Mouse (Mus musculus) bone marrow, adult 2 months (tissue): Measurements from ENCODE around the gene Chrna5. TPM values are rescaled to one million over a fixed set of nuclear protein-coding genes. Genes with fewer than 3 reads are reported as not detected.
"Not testable (repeated sequence)": the region's sequence is repeated elsewhere in the genome, so short reads cannot be mapped to it uniquely, and the experiment has no call there.

Experiments
- H3K27ac ChIP-seq: fragments of 200-500 bp; 2 replicates; pipeline ENCODE4 v1.5.1; 2012; ENCODE audit warnings: low read depth, mild to moderate bottlenecking, control low read depth, inconsistent platforms, low read length; ENCODE audit not compliant: control insufficient read depth, poor library complexity, insufficient read depth
- H3K4me1 ChIP-seq: fragments of 200-500 bp; 2 replicates; pipeline ENCODE4 v1.6.1; 2011; ENCODE audit warnings: low read length; ENCODE audit not compliant: control insufficient read depth, insufficient read depth
- H3K4me3 ChIP-seq: fragments of 200-500 bp; replicated peaks from 2 replicates; pipeline ENCODE3; 2011; ENCODE audit warnings: mild to moderate bottlenecking, low read depth, low read length, control low read depth; ENCODE audit not compliant: control insufficient read depth
- CTCF ChIP-seq: fragments of 200-500 bp; IDR thresholded peaks from 2 replicates; pipeline ENCODE4 v1.5.1; 2011; ENCODE audit warnings: low read length, control low read depth; ENCODE audit not compliant: control insufficient read depth, insufficient read depth
- POLR2A ChIP-seq: fragments of 200-500 bp; IDR thresholded peaks from 2 replicates; pipeline ENCODE4 v1.6.1; 2011; ENCODE audit warnings: low read depth, mild to moderate bottlenecking, control low read depth, low read length, borderline replicate concordance; ENCODE audit not compliant: control insufficient read depth
- WGBS: fragments of 180-500 bp; shearing (Covaris S2); methylation state at CpG from one replicate; pipeline ENCODE4 v1.1.7; 2018; 5-methylcytosine and 5-hydroxymethylcytosine counted together
- polyA plus RNA-seq: library from polyadenylated mRNA; stranded (reverse); fragments of >200 nt; gene quantifications from 2 replicates; pipeline ENCODE4 v1.2.4, GENCODE M21; 2011; ENCODE audit warnings: low replicate concordance; ENCODE audit not compliant: missing spikeins, insufficient read depth, insufficient read length

The Chrna5 gene
- polyA plus RNA-seq: not detected in 2 replicates

DNA sequence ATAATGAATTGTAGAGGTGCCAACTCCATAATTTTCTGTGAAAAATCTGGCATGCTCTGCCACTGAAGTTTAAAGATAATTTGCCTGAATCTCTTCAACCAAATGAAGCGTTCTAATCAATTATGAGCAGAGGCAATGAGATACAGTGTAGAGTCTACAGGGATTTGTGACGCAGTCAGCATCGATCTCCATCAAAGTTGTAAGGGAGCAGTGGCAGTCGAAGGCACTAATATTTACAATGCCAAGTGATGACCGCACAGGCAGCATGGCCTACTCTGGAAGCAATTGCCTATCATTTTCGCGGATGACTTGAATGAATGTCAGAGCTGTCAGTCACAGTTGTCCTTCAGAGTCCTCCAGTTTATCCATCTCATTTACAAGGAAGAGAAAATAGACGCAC, at the start of gene Chrna5:
Gene Chrna5, plus strand, starts transcription at position 207 of the 400 bp plus-strand sequence.
- no peak within 1 kb of the TSS for H3K4me3 ChIP-seq
- no peaks in the 10 kb centered on the region for H3K4me1 ChIP-seq
- no peak within 1 kb of the TSS for H3K27ac ChIP-seq
- WGBS: 72% methylated on average over 8 of the region's 8 CpGs
- no peak for TF ChIP-seq CTCF
- no peak for TF ChIP-seq POLR2A

DNA sequence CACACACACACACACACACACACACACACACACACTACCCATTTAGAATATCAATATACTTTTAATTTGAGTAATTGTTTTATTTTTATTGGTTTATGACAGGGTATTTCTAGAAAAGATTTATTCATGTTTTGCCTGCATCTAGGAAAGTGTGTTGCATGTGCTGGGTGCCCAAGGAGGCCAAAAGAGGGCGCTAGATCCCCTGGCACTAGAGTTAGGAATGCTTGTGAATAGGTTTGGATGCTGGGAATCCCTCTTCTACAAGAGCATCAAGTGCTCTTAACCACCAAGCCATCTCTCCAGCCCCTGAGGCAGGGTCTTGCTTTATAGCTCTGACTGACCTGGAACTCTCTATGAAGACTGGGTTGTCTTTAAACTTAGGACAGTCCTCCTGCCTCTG, 48.9 kb upstream of the Chrna5 start:
- Histone ChIP-seq H3K4me3 (no peak overlapping the region), H3K4me1 (no peaks in the 10 kb centered on the region), H3K27ac (no peak overlapping the region)
- TF ChIP-seq POLR2A (no peak), CTCF (peak; percentile 36; the same call in 1 of the 2 replicates)
- 15% methylated on average over 1 of the region's 1 CpGs for WGBS

DNA sequence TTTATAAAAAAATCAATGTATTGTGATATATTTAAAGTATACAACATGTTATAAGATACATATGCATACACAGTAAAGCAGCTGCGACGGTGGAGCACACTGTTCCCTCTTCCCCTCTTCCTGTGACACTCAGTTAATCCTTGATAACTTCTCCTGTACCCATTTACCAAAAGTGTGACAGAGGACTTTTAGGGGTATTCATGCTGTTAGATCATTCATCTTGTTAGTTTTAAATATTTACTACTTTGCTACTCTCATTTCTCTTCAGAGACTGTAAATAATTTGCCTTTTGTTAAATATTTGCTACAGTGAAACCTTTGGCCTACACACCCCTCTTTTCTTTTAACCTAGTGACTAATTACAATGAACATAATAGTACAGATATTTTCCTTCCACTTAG, 48.3 kb upstream of the Chrna5 start:
- H3K27ac ChIP-seq: no peak overlapping the region
- WGBS: 76% methylated on average over 2 of the region's 2 CpGs
- no peaks in the 10 kb centered on the region for H3K4me1 ChIP-seq
- TF ChIP-seq CTCF: no peak
- TF ChIP-seq POLR2A: no peak
- H3K4me3 ChIP-seq: no peak overlapping the region

DNA sequence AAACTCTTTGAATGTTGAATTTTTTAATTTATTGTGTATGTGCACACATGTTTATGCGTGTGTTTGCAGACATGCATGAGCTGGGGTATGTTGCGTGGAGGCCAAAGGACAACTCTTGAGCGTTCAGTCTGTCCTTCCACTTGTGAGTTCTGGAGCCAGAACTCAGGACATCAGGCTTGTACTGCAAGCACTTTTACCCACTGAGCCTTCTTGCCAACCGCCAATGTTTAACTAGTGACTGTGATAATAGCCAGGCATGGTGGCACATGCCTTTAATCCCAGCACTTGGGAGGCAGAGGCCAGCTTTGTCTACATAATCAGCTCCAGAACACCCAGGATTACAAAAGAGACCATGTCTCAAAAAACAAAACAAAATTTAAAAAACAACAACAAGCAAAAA, 38.6 kb upstream of the Chrna5 start:
- TF ChIP-seq CTCF (no peak), POLR2A (no peak)
- WGBS: 86% methylated on average over 4 of the region's 4 CpGs
- H3K4me1 ChIP-seq: no peaks in the 10 kb centered on the region

DNA sequence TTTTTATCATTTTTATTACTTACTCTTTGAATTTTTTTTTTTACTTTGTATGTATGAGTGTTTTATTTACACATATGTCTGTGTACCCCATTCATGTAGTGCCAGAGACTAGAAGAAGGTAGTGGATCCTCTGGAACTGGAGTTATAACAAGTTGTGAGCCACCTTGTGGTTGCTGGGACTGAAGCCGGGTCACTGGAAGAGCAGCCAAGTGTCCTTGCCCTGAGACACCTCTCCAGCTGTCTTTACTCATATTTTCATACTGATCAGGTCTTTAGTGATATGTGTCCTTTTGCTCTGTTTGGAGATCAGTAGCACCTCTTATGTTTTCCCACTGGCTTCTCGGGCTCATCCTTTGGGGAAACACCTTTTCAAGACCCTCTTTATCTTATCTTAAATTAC, 36.2 kb upstream of the Chrna5 start:
- Histone ChIP-seq H3K4me1 (no peaks in the 10 kb centered on the region), H3K27ac (no peak overlapping the region), H3K4me3 (no peak overlapping the region)
- whole genome bisulfite sequencing: 63% methylated on average over 2 of the region's 2 CpGs
- TF ChIP-seq CTCF: no peak
- TF ChIP-seq POLR2A: no peak

More for the DNA sequence above, 38.6 kb upstream of the Chrna5 start:
- Histone ChIP-seq H3K4me3 (no peak overlapping the region), H3K27ac (no peak overlapping the region)

GRCm38 (mm10) chr9:54946256-54946655, 34.4 kb upstream of the Chrna5 start:
- WGBS: 80% methylated on average over 16 of the region's 16 CpGs
- H3K4me1 ChIP-seq: no peaks in the 10 kb centered on the region
- no peak overlapping the region for H3K27ac ChIP-seq
- no peak overlapping the region for H3K4me3 ChIP-seq
- TF ChIP-seq POLR2A (no peak), CTCF (no peak)

GRCm38 (mm10) chr9:54949465-54949864, 31.2 kb upstream of the Chrna5 start:
- H3K27ac ChIP-seq: no peak overlapping the region
- TF ChIP-seq POLR2A (no peak), CTCF (no peak)
- H3K4me3 ChIP-seq: no peak overlapping the region
- no peaks in the 10 kb centered on the region; the same call in 1 of the 2 replicates for H3K4me1 ChIP-seq

DNA sequence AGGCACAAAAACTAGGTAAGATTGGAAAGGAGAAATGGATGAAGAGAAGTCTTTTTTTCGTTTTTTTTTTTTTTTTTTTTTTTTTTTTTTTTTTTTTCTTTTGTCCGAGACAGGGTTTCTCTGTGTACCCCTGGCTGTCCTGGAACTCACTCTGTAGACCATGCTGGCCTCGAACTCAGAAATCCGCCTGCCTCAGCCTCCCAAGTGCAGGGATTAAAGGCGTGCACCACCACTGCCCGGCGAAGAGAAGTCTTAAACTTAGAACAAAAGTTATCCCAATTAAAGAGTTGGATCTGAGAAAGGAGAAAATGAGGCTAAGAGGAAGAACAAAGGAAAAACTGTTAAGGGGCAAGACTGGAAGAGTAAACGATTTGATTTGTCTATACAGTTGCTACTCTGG, 30.5 kb upstream of the Chrna5 start:
- H3K27ac ChIP-seq, H3K4me1 ChIP-seq: not testable (repeated sequence)
- H3K4me3 ChIP-seq: peak overlapping the region; percentile 56
- 25% methylated on average over 8 of the region's 8 CpGs for WGBS

DNA sequence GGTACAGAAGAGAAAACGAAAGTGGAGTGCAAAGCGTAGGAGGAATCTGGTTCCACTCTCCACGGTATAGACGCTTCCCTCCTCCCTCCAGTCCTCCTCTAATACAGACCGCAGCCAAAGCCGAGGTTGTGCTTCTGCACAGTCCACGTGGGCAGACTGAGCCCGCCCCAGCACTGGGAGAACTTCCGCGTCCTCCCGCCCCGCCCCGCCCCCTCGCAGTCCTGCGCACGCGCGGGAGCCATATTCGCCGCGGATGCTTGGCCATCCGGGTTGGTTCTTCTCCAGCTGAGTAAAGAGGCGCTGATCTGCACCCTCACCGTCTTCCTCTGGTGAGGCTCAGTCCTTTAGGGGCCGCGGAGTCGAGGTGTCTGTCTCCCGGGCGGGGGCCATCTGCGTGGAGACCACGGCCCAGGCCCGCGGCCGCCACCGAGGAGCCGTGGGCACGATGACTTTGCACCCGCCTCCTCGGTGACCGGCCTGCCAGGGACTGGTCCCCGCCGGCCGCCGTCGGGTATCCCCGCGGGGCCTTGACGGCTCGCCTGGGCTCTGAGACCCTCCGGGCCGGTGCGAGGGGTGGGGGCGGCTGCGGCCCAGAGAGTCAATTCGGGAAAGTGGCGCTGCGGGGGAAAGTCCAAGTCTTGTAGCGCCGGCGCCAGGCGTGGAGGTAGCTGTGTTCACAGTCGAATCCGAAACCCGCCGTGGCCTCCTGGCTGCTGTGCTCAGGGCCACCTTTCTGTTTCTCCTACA, 29.9 kb upstream of the Chrna5 start, which contains the start of the genes Psma4 and AY074887:
Gene Psma4, plus strand, starts transcription at position 216 of the 747 bp plus-strand sequence.
Gene AY074887, minus strand, starts transcription at position 424 of the 747 bp plus-strand sequence.
- TF ChIP-seq CTCF: no peak
- peak; percentile 81; the same call in 1 of the 2 replicates for TF ChIP-seq POLR2A
- Histone ChIP-seq H3K4me3 (peak within 1 kb of the TSS; percentile 69), H3K27ac (peak within 1 kb of the TSS; percentile 72), H3K4me1 (no peaks in the 10 kb centered on the region; the same call in 1 of the 2 replicates)
- WGBS: under 1% methylated on average over 65 of the region's 65 CpGs
